Mouse (Mus musculus): Measurements from ENCODE around the gene Gstm6. TPM values are rescaled to one million over a fixed set of nuclear protein-coding genes. Genes with fewer than 3 reads are reported as not detected.

The Gstm6 gene
- total RNA-seq, 2 experiments from 2014 or later: 0.84 to 1.0 TPM

GRCm38 (mm10) chr3:107940524-107940923 lies 3.0 kb downstream of the Gstm6 start:
- no peak for DNase-seq

- no peak for DNase-seq
Observed at GRCm38 (mm10) chr3:107939830-107940229, 3.7 kb downstream of the Gstm6 start.

- peak; percentile 68 for DNase-seq
Observed at GRCm38 (mm10) chr3:107939403-107939802, 4.1 kb downstream of the Gstm6 start.

- DNase-seq: no peak
Observed at GRCm38 (mm10) chr3:107935888-107936287, 7.7 kb downstream of the Gstm6 start.

GRCm38 (mm10) chr3:107935268-107935667 lies 8.3 kb downstream of the Gstm6 start:
- DNase-seq: no peak

- DNase-seq: no peak
Observed at GRCm38 (mm10) chr3:107932128-107932527, 11.4 kb downstream of the Gstm6 start.

GRCm38 (mm10) chr3:107931670-107932069 lies 11.9 kb downstream of the Gstm6 start, which contains the start of gene Gstm7:
Gene Gstm7, minus strand, starts transcription at chr3:107931817.
- peak; percentile 97 for DNase-seq

GRCm38 (mm10) chr3:107931134-107931533 lies 12.4 kb downstream of the Gstm6 start:
- no peak for DNase-seq

GRCm38 (mm10) chr3:107929731-107930130 lies 13.8 kb downstream of the Gstm6 start:
- no peak for DNase-seq

- DNase-seq: no peak
Observed at GRCm38 (mm10) chr3:107929243-107929642, 14.3 kb downstream of the Gstm6 start.

GRCm38 (mm10) chr3:107928691-107929090 lies 14.9 kb downstream of the Gstm6 start:
- no peak for DNase-seq

GRCm38 (mm10) chr3:107927841-107928240 lies 15.7 kb downstream of the Gstm6 start:
- no peak for DNase-seq

GRCm38 (mm10) chr3:107925335-107925734 lies 18.2 kb downstream of the Gstm6 start:
- no peak for DNase-seq

- no peak for DNase-seq
Observed at GRCm38 (mm10) chr3:107920348-107920747, 23.2 kb downstream of the Gstm6 start.

- peak; percentile 53 for DNase-seq
Observed at GRCm38 (mm10) chr3:107917783-107918408, 25.7 kb downstream of the Gstm6 start.

- no peak for DNase-seq
Observed at GRCm38 (mm10) chr3:107917097-107917496, 26.5 kb downstream of the Gstm6 start.

GRCm38 (mm10) chr3:107916674-107917073 lies 26.9 kb downstream of the Gstm6 start:
- DNase-seq: no peak

- no peak for DNase-seq
Observed at GRCm38 (mm10) chr3:107905942-107906341, 37.6 kb downstream of the Gstm6 start.

GRCm38 (mm10) chr3:107900955-107901673 lies 42.4 kb downstream of the Gstm6 start:
- DNase-seq: no peak

- no peak for DNase-seq
Observed at GRCm38 (mm10) chr3:107898691-107899090, 44.9 kb downstream of the Gstm6 start.

- peak; percentile 84 for DNase-seq
Observed at GRCm38 (mm10) chr3:107895720-107896569, 47.6 kb downstream of the Gstm6 start, which contains the start of gene Gstm5. Gene Gstm5, plus strand, starts transcription at chr3:107895821.

GRCm38 (mm10) chr3:107895194-107895719 lies 48.3 kb downstream of the Gstm6 start:
- DNase-seq: no peak
